Mouse (Mus musculus) stomach, embryonic 16.5 days (tissue): ENCODE results near the gene Dapp1. TPM values are rescaled to one million over a fixed set of nuclear protein-coding genes. Genes with fewer than 3 reads are reported as not detected.
A peak's percentile ranks its signal among the peaks of the same experiment; 100 is the strongest.

Experiments
- ATAC-seq: fragments of 200-750 bp; cut with Nextera tagmentation; 2 replicates; pipeline ENCODE4 v1.8.0; 2017; ENCODE audit warnings: moderate number of reproducible peaks, moderate TSS enrichment; ENCODE audit not compliant: insufficient read depth, low FRiP score
- H3K27ac ChIP-seq: fragments of 300-500 bp; sonication (generic); 2 replicates; pipeline ENCODE4 v1.5.1; 2014; ENCODE audit warnings: low read length
- H3K27me3 ChIP-seq: fragments of 300-500 bp; sonication (generic); 2 replicates; pipeline ENCODE4 v1.6.1; 2014; ENCODE audit warnings: low read length, control low read depth, mixed read lengths; ENCODE audit not compliant: control insufficient read depth, insufficient read depth
- H3K36me3 ChIP-seq: fragments of 300-500 bp; sonication (generic); 2 replicates; pipeline ENCODE4 v1.6.1; 2014; ENCODE audit warnings: low read length; ENCODE audit not compliant: control insufficient read depth, insufficient read depth
- H3K4me1 ChIP-seq: fragments of 300-500 bp; sonication (generic); 2 replicates; pipeline ENCODE4 v1.6.1; 2014; ENCODE audit warnings: low read length, control low read depth, mixed read lengths; ENCODE audit not compliant: control insufficient read depth, insufficient read depth
- H3K4me2 ChIP-seq: fragments of 300-500 bp; sonication (generic); 2 replicates; pipeline ENCODE4 v1.6.1; 2014; ENCODE audit warnings: low read depth, low read length, mixed read lengths
- H3K4me3 ChIP-seq: fragments of 300-500 bp; sonication (generic); replicated peaks from 2 replicates; pipeline ENCODE4 v1.5.1; 2014; ENCODE audit warnings: mild to moderate bottlenecking, low read length
- H3K9ac ChIP-seq: fragments of 300-500 bp; sonication (generic); 2 replicates; pipeline ENCODE4 v1.6.1; 2014; ENCODE audit warnings: low read length
- H3K9me3 ChIP-seq: fragments of 300-500 bp; sonication (generic); replicated peaks from 2 replicates; pipeline ENCODE4 v1.6.1; 2016; ENCODE audit warnings: low read length, control low read depth; ENCODE audit not compliant: control insufficient read depth
- WGBS: fragments of 180-500 bp; shearing (Covaris S2); extraction: QIAGEN DNeasy Blood & Tissue Kit; methylation state at CpG from one replicate; pipeline ENCODE4 v1.1.7; 2014; 5-methylcytosine and 5-hydroxymethylcytosine counted together
- polyA plus RNA-seq: library from polyadenylated mRNA; unstranded; fragments of >200 nt; fragmentation: Nextera tagmentation; extraction: Ambion mirVana; gene quantifications from 2 replicates; pipeline ENCODE4 v1.2.1, GENCODE M21; 2015

The Dapp1 gene
- polyA plus RNA-seq, 1 experiment from 2014 or later, result 18.0 TPM

DNA sequence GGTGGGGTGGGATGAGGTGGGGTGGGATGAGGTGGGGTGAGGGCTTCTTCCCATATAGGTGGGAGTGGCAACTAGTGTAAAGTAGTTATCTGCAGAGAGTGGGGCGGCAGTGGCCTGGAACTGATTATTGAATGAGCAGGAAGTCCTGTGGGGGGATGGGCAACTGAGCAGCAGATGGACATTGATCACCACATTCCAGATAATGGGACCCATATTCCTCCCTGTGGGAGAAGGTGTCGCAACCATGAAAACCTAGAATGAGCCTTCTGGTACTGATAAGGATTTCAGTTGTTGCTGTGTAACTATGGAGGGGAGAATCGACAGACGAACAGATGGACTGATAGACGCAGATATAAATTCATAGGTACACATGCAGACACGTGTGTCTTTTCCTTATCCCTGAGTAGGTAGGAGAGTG lies 37.6 kb downstream of the Dapp1 start:
- Histone ChIP-seq H3K27ac (no peak overlapping the region), H3K9me3 (no peaks in the 10 kb centered on the region), H3K36me3 (no peaks in the 10 kb centered on the region), H3K27me3 (no peaks in the 10 kb centered on the region), H3K4me1 (peaks cover 4% of the 10 kb centered on the region; the same call in 1 of the 2 replicates), H3K4me2 (no peak overlapping the region), H3K4me3 (no peak overlapping the region), H3K9ac (no peak overlapping the region)
- ATAC-seq, result peak; percentile 43
- 69% methylated on average over 6 of the region's 6 CpGs for WGBS

DNA sequence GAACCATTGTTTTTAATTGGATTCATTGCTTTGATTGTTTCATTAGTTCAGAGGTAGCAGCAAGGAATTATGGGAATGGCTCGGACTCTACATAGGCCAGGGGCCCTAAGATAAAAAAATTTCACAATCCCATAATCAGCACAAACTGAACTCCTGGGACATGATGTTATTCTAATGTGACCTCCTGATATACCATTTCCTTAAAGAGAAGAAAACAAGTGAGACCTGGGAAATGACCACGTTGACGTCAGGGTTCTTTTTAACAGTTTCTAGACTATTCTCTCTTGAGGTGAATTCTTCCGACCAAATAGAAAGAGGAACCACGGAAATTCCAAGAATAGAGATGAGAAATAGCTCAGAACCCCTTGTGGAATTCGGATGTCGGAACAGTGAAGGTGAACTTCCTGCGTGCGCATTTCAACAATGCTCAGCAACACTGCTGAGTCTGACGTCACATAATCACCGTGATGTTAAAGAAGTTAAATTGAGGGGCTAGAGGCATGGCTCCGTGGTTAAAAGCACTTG lies 39.2 kb downstream of the Dapp1 start:
- no peak overlapping the region for H3K27ac ChIP-seq
- H3K4me2 ChIP-seq, result no peak overlapping the region
- H3K9ac ChIP-seq, result no peak overlapping the region
- no peaks in the 10 kb centered on the region for H3K36me3 ChIP-seq
- H3K4me1 ChIP-seq, result peaks cover 4% of the 10 kb centered on the region; the same call in 1 of the 2 replicates
- H3K27me3 ChIP-seq, result no peaks in the 10 kb centered on the region
- H3K9me3 ChIP-seq, result no peaks in the 10 kb centered on the region
- ATAC-seq, result no peak
- 85% methylated on average over 12 of the region's 12 CpGs for WGBS
- no peak overlapping the region for H3K4me3 ChIP-seq

DNA sequence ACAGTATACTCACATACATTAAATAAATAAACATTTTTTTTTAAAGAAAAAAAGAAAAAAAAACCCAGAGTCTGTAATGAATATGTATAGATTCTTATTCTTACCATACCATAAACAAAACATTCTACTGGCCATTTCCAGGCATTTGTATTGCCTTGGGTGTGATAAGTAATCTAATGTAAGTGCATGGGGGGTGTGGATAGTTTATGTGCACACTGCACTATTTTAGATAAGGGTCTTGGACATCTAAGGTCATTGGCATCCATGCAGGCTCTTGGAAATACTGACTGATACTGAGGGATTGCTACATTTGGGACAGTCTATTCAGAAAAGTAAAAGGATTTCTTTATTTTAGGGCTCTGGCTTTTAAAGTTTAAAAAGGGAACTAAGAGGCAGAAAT lies 39.8 kb downstream of the Dapp1 start:
- no peak for ATAC-seq
- no peak overlapping the region for H3K9ac ChIP-seq
- H3K27ac ChIP-seq, result no peak overlapping the region
- no peaks in the 10 kb centered on the region for H3K9me3 ChIP-seq
- peaks cover 6% of the 10 kb centered on the region; the same call in 1 of the 2 replicates for H3K4me1 ChIP-seq
- no peak overlapping the region for H3K4me3 ChIP-seq
- no peaks in the 10 kb centered on the region for H3K36me3 ChIP-seq
- no peak overlapping the region for H3K4me2 ChIP-seq
- no peaks in the 10 kb centered on the region for H3K27me3 ChIP-seq

DNA sequence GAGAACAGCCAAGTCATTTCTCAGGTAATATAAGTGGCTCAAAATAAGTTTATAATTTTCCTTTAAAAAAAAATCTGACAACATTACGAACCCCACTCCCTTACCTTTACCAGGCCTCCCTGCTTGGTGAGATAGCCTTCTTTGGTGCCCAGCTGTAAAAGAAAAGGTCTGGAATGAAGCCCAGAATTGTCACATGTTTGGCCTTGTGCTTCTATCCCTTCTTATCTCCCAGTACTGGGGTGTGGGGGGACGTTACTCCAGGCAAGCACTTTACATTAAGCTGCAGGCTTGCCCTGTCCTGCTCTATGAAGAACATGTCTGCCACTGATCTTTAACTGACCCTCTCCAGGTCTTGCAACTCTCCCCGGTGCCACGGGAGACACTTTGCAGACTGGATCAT lies 40.6 kb downstream of the Dapp1 start:
- 59% methylated on average over 4 of the region's 4 CpGs for WGBS
- H3K9ac ChIP-seq, result no peak overlapping the region
- no peaks in the 10 kb centered on the region for H3K36me3 ChIP-seq
- H3K4me3 ChIP-seq, result no peak overlapping the region
- H3K4me1 ChIP-seq, result peaks cover 9% of the 10 kb centered on the region
- no peaks in the 10 kb centered on the region for H3K27me3 ChIP-seq
- H3K4me2 ChIP-seq, result no peak overlapping the region
- peak; percentile 89 for ATAC-seq
- peak overlapping the region; percentile 70 for H3K27ac ChIP-seq
- H3K9me3 ChIP-seq, result no peaks in the 10 kb centered on the region

DNA sequence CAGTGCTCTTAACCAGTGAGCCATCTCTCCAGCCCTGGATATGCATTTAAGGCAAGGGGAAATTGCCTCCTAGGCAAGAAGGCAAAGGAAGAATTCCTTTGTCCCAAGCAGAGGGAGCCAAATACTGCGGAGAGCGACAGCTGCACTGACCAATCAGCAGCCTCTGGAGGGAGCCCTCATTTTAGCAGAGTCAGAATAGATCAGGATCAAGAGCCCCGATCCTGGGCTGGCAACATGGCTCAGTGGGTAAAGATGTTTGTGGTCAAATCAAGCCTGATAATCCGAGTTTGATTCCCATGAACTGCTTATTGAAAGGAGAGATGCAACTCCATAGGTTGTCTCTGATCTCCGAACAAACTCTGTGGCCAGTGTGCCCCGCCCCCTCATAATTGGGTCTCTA lies 42.7 kb downstream of the Dapp1 start:
- Histone ChIP-seq H3K27ac (no peak overlapping the region), H3K9ac (no peak overlapping the region), H3K36me3 (no peaks in the 10 kb centered on the region), H3K27me3 (no peaks in the 10 kb centered on the region), H3K4me1 (peaks cover 9% of the 10 kb centered on the region), H3K4me3 (0 out of 2 replicates have a peak overlapping the region, but pooled peaks have one; percentile 6), H3K9me3 (no peaks in the 10 kb centered on the region), H3K4me2 (peak overlapping the region; percentile 40; the same call in 1 of the 2 replicates)
- ATAC-seq, result peak; percentile 63; the same call in 1 of the 2 replicates
- WGBS, result 51% methylated on average over 6 of the region's 6 CpGs

DNA sequence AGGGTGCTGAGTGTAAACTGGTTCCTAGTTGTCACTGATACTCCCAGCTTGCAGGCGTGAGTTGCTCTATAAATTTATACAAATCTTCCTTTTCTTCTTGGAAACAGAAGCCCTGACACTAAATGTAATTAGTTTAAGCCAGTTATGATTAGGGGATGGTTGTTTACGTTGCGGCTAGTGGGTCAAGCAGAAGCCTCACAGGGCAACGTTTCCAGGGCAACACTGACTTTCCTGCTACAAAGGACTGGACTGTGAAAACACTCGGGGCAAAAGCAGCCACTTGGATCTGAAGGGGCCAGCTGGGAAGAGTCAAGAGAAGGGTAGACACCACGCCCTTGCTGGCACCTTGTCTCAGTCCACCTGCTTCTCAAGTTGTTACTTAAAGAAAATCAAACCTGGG lies 44.8 kb downstream of the Dapp1 start:
- ATAC-seq, result no peak
- Histone ChIP-seq H3K36me3 (no peaks in the 10 kb centered on the region), H3K4me1 (peaks cover 9% of the 10 kb centered on the region), H3K9ac (no peak overlapping the region), H3K27me3 (no peaks in the 10 kb centered on the region), H3K4me3 (no peak overlapping the region), H3K4me2 (no peak overlapping the region), H3K9me3 (no peaks in the 10 kb centered on the region), H3K27ac (peak overlapping the region; percentile 18; the same call in 1 of the 2 replicates)
- WGBS, result 29% methylated on average over 6 of the region's 6 CpGs

DNA sequence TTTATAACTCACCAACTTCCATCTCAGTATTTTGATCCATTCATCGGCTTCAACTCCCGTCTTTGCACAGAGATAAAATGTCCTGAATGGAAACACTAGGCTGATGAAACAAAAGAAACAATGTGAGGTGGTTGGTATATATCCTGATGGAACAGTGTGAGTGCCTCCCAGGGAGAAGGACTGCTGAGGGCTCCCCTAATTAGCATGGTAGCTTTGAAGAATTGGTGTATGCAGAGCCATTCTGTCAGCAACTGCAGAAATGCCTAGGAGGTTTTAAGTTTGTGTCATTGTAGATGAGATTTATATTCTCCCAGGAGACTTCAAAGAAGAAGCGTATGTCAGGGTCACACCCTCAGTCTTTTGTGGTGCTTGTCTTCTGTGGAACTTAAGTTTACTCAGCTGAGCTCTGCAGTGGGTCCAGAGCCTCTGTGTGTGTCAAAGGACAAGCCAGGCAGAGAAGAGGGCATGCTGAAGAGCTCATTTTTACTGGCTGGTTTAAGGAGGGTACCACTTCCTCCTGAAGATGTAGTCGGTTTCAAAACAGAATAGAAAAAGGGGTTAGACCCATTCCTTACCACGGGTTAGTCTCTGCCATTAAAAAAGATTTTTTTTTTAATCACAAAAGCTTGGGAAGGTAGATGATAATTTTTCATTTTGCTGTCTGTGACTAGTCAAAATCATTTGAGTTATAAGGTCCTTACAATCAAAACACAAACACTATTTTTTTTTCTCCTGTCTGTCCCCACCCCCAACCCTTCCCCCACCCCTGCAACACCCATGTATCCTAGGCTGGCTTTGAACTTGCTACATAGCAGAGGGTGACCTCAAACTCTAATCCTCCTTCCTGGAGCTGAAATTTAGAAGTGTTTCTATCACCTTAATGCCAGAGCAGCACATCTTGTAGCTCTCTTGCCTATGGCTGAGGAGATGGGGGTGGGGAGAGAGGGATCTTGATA lies 45.5 kb downstream of the Dapp1 start:
- no peak overlapping the region for H3K4me2 ChIP-seq
- H3K9ac ChIP-seq, result no peak overlapping the region
- whole genome bisulfite sequencing, result 57% methylated on average over 5 of the region's 5 CpGs
- no peaks in the 10 kb centered on the region for H3K27me3 ChIP-seq
- peak overlapping the region; percentile 18; the same call in 1 of the 2 replicates for H3K27ac ChIP-seq
- no peaks in the 10 kb centered on the region for H3K9me3 ChIP-seq
- ATAC-seq, result no peak
- H3K4me3 ChIP-seq, result no peak overlapping the region
- H3K36me3 ChIP-seq, result no peaks in the 10 kb centered on the region
- H3K4me1 ChIP-seq, result peaks cover 7% of the 10 kb centered on the region

DNA sequence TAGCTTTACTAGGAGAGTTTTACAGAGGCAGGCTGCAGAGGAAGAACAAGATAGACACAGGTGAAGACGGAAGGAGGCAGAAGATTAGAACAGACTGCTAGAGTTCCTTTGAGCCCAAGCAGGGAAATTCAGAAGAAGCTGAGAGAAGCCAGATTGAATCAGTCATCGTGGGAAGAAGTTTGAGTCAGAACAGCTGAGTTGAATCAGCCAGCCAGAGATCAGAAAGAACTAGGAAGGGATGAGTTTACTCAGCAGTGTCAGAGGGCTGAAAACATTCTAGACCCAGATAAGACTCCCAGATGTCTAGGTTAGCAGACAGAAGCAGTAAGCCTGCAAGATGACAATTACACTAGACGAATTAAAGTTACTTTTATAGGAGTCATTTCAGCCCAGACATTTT lies 47.4 kb downstream of the Dapp1 start:
- Histone ChIP-seq H3K4me3 (no peak overlapping the region), H3K27me3 (no peaks in the 10 kb centered on the region), H3K27ac (no peak overlapping the region), H3K4me1 (peaks cover 5% of the 10 kb centered on the region; the same call in 1 of the 2 replicates), H3K9ac (no peak overlapping the region), H3K36me3 (no peaks in the 10 kb centered on the region), H3K9me3 (no peaks in the 10 kb centered on the region), H3K4me2 (no peak overlapping the region)
- ATAC-seq, result no peak
- WGBS, result 40% methylated on average over 3 of the region's 3 CpGs

DNA sequence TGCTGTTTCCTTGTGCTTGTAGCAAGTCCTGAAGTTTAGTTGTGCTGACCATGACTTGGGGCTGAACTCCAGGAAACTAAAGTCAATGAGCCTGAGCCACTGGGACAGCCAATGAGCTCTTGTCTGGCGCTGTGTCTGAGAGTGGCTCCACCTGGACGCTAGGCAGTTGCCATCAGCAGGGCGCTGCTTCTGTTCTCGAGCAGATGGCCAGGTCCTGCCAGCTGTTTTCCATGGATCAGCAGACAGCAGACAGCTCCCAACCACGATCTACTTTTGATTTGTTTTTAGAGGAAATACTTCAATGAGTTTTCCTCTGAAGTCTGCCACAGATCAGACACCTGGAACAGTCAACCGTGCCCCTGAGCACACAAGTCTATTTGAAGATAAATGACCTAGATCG lies 48.6 kb downstream of the Dapp1 start:
- ATAC-seq, result no peak
- WGBS, result 56% methylated on average over 7 of the region's 7 CpGs
- H3K27ac ChIP-seq, result no peak overlapping the region

More for the DNA sequence above, 48.6 kb downstream of the Dapp1 start:
- Histone ChIP-seq H3K36me3 (no peaks in the 10 kb centered on the region), H3K9me3 (no peaks in the 10 kb centered on the region), H3K4me1 (peaks cover 5% of the 10 kb centered on the region; the same call in 1 of the 2 replicates), H3K4me3 (no peak overlapping the region), H3K9ac (no peak overlapping the region), H3K27me3 (no peaks in the 10 kb centered on the region), H3K4me2 (no peak overlapping the region)
